Mouse (Mus musculus): ENCODE measurements around the gene Il27ra. TPM values are rescaled to one million over a fixed set of nuclear protein-coding genes. Genes with fewer than 3 reads are reported as not detected.
"Not testable (repeated sequence)": the region's sequence is repeated elsewhere in the genome, so short reads cannot be mapped to it uniquely, and the experiment has no call there.

Il27ra gene
- polyA plus RNA-seq, 1 experiment from 2014 or later: 0.76 TPM

- Histone ChIP-seq H3K4me2 (ENCODE audit: low read depth, low read length) (no peak overlapping the region), H3K9me3 (ENCODE audit: low read length) (no peaks in the 10 kb centered on the region), H3K9ac (replicated peaks) (no peak overlapping the region), H3K4me1 (ENCODE audit: insufficient read depth) (peaks cover 12% of the 10 kb centered on the region), H3K27ac (ENCODE audit: low read depth) (no peak overlapping the region), H3K27me3 (ENCODE audit: insufficient read depth, low read length) (no peaks in the 10 kb centered on the region), H3K36me3 (replicated peaks; ENCODE audit: insufficient read depth, low read length) (peaks cover 33% of the 10 kb centered on the region), H3K4me3 (ENCODE audit: low read depth, low read length) (no peak overlapping the region)
- no peak for DNase-seq
- ATAC-seq: no peak
- TF ChIP-seq EP300 (IDR thresholded peaks at IDR 0.05; ENCODE audit: low read depth): no peak
- TF ChIP-seq CTCF (IDR thresholded peaks at IDR 0.05; ENCODE audit: low read depth): no peak
- 43% methylated on average over 2 of the region's 2 CpGs for WGBS (ENCODE audit: insufficient replicate concordance)
Observed at GRCm38 (mm10) chr8:83992488-83992887, 49.9 kb downstream of the Il27ra start.

GRCm38 (mm10) chr8:83990170-83990569 is 52.2 kb downstream of the Il27ra start:
- no peak for DNase-seq
- no peak overlapping the region for H3K4me2 ChIP-seq (ENCODE audit: low read depth, low read length)
- H3K27ac ChIP-seq (ENCODE audit: low read depth): no peak overlapping the region
- peaks cover 45% of the 10 kb centered on the region for H3K36me3 ChIP-seq (replicated peaks; ENCODE audit: insufficient read depth, low read length)
- WGBS (ENCODE audit: insufficient replicate concordance): 86% methylated on average over 14 of the region's 14 CpGs
- H3K9ac ChIP-seq (replicated peaks): no peak overlapping the region
- peaks cover 3% of the 10 kb centered on the region; the same call in 1 of the 2 replicates for H3K4me1 ChIP-seq (ENCODE audit: insufficient read depth)
- TF ChIP-seq EP300 (IDR thresholded peaks at IDR 0.05; ENCODE audit: low read depth) (no peak), CTCF (IDR thresholded peaks at IDR 0.05; ENCODE audit: low read depth) (no peak)
- no peaks in the 10 kb centered on the region for H3K9me3 ChIP-seq (ENCODE audit: low read length)
- no peak for ATAC-seq
- no peak overlapping the region for H3K4me3 ChIP-seq (ENCODE audit: low read depth, low read length)
- no peaks in the 10 kb centered on the region for H3K27me3 ChIP-seq (ENCODE audit: insufficient read depth, low read length)

GRCm38 (mm10) chr8:83989243-83989642 is 53.1 kb downstream of the Il27ra start:
- Histone ChIP-seq H3K9ac (replicated peaks) (no peak overlapping the region), H3K4me3 (ENCODE audit: low read depth, low read length) (no peak overlapping the region), H3K4me1 (ENCODE audit: insufficient read depth) (peaks cover 3% of the 10 kb centered on the region; the same call in 1 of the 2 replicates), H3K27ac (ENCODE audit: low read depth) (no peak overlapping the region), H3K4me2 (ENCODE audit: low read depth, low read length) (no peak overlapping the region), H3K27me3 (ENCODE audit: insufficient read depth, low read length) (no peaks in the 10 kb centered on the region), H3K9me3 (ENCODE audit: low read length) (no peaks in the 10 kb centered on the region), H3K36me3 (replicated peaks; ENCODE audit: insufficient read depth, low read length) (peaks cover 50% of the 10 kb centered on the region)
- DNase-seq: no peak
- ATAC-seq: no peak
- WGBS (ENCODE audit: insufficient replicate concordance): 58% methylated on average over 7 of the region's 7 CpGs
- TF ChIP-seq CTCF (IDR thresholded peaks at IDR 0.05; ENCODE audit: low read depth) (no peak), EP300 (IDR thresholded peaks at IDR 0.05; ENCODE audit: low read depth) (no peak)

- H3K4me2 ChIP-seq (ENCODE audit: low read depth, low read length); H3K27me3 ChIP-seq (ENCODE audit: insufficient read depth, low read length); DNase-seq; H3K4me1 ChIP-seq (ENCODE audit: insufficient read depth); ATAC-seq; H3K9ac ChIP-seq (replicated peaks); H3K9me3 ChIP-seq (ENCODE audit: low read length); H3K4me3 ChIP-seq (ENCODE audit: low read depth, low read length); H3K27ac ChIP-seq (ENCODE audit: low read depth): not testable (repeated sequence)
- peak; percentile 28; the same call in 1 of the 2 replicates for TF ChIP-seq CTCF (IDR thresholded peaks at IDR 0.05; ENCODE audit: low read depth)
- WGBS (ENCODE audit: insufficient replicate concordance): 95% methylated on average over 2 of the region's 2 CpGs
- H3K36me3 ChIP-seq (replicated peaks; ENCODE audit: insufficient read depth, low read length): peaks cover 40% of the 10 kb centered on the region
Observed at GRCm38 (mm10) chr8:83983222-83983621, 59.2 kb downstream of the Il27ra start.

GRCm38 (mm10) chr8:83982449-83982848 is 59.9 kb downstream of the Il27ra start:
- no peak for DNase-seq
- peaks cover 34% of the 10 kb centered on the region for H3K36me3 ChIP-seq (replicated peaks; ENCODE audit: insufficient read depth, low read length)
- no peaks in the 10 kb centered on the region for H3K9me3 ChIP-seq (ENCODE audit: low read length)
- WGBS (ENCODE audit: insufficient replicate concordance): 60% methylated on average over 4 of the region's 4 CpGs
- H3K4me1 ChIP-seq (ENCODE audit: insufficient read depth): peaks cover 10% of the 10 kb centered on the region
- no peak overlapping the region for H3K4me2 ChIP-seq (ENCODE audit: low read depth, low read length)
- no peaks in the 10 kb centered on the region for H3K27me3 ChIP-seq (ENCODE audit: insufficient read depth, low read length)
- no peak overlapping the region for H3K9ac ChIP-seq (replicated peaks)
- no peak for TF ChIP-seq EP300 (IDR thresholded peaks at IDR 0.05; ENCODE audit: low read depth)
- TF ChIP-seq CTCF (IDR thresholded peaks at IDR 0.05; ENCODE audit: low read depth): no peak
- no peak overlapping the region for H3K4me3 ChIP-seq (ENCODE audit: low read depth, low read length)
- ATAC-seq: no peak
- no peak overlapping the region for H3K27ac ChIP-seq (ENCODE audit: low read depth)

- Histone ChIP-seq H3K4me1 (ENCODE audit: insufficient read depth) (peaks cover 18% of the 10 kb centered on the region), H3K27me3 (ENCODE audit: insufficient read depth, low read length) (no peaks in the 10 kb centered on the region), H3K27ac (ENCODE audit: low read depth) (no peak overlapping the region), H3K4me2 (ENCODE audit: low read depth, low read length) (no peak overlapping the region), H3K9me3 (ENCODE audit: low read length) (no peaks in the 10 kb centered on the region), H3K36me3 (replicated peaks; ENCODE audit: insufficient read depth, low read length) (peaks cover 27% of the 10 kb centered on the region), H3K9ac (replicated peaks) (no peak overlapping the region), H3K4me3 (ENCODE audit: low read depth, low read length) (no peak overlapping the region)
- TF ChIP-seq EP300 (IDR thresholded peaks at IDR 0.05; ENCODE audit: low read depth): no peak
- TF ChIP-seq CTCF (IDR thresholded peaks at IDR 0.05; ENCODE audit: low read depth): no peak
- DNase-seq (no peak), ATAC-seq (no peak)
- WGBS (ENCODE audit: insufficient replicate concordance): 88% methylated on average over 7 of the region's 7 CpGs
Observed at GRCm38 (mm10) chr8:83981533-83981932, 60.9 kb downstream of the Il27ra start.

- no peak overlapping the region for H3K4me2 ChIP-seq (ENCODE audit: low read depth, low read length)
- no peak for TF ChIP-seq EP300 (IDR thresholded peaks at IDR 0.05; ENCODE audit: low read depth)
- no peak for TF ChIP-seq CTCF (IDR thresholded peaks at IDR 0.05; ENCODE audit: low read depth)
- H3K27me3 ChIP-seq (ENCODE audit: insufficient read depth, low read length): no peaks in the 10 kb centered on the region
- ATAC-seq (no peak), DNase-seq (no peak)
- H3K9ac ChIP-seq (replicated peaks): no peak overlapping the region
- WGBS (ENCODE audit: insufficient replicate concordance): 74% methylated on average over 8 of the region's 8 CpGs
- no peak overlapping the region for H3K27ac ChIP-seq (ENCODE audit: low read depth)
- no peak overlapping the region for H3K4me3 ChIP-seq (ENCODE audit: low read depth, low read length)
- H3K36me3 ChIP-seq (replicated peaks; ENCODE audit: insufficient read depth, low read length): peaks cover 22% of the 10 kb centered on the region
- H3K4me1 ChIP-seq (ENCODE audit: insufficient read depth): peaks cover 18% of the 10 kb centered on the region
- no peaks in the 10 kb centered on the region for H3K9me3 ChIP-seq (ENCODE audit: low read length)
Observed at GRCm38 (mm10) chr8:83980845-83981244, 61.5 kb downstream of the Il27ra start.

MicroRNA genes within 50 kb of the gene (microRNA counts, 519-probe panel; counts per million panel counts)
- microRNA mmu-miR-1199: not detected
- 2,189 counts per million, percentile 18 among the panel's probes with 10 or more counts for microRNA mmu-miR-709

Small RNA genes lying within 50 kb of the gene (microRNA-seq; reads per million reads assigned to microRNA genes)
- gene Mir1199 (not detected), gene Mir709 (not detected), gene Mir8111 (2.4 reads per million)

Other genes with a start within 250 kb of the Il27ra start
- 0.96 and 1.5 TPM in 2 replicates for gene Adgrl1, start 142.5 kb downstream of the Il27ra start, polyA plus RNA-seq (2015; fragmentation: Nextera tagmentation; extraction: Ambion mirVana)
- gene Gm10644, start 87.4 kb downstream of the Il27ra start, polyA plus RNA-seq (2015; fragmentation: Nextera tagmentation; extraction: Ambion mirVana): 0.14 and 0.29 TPM in 2 replicates
- gene Asf1b, start 87.1 kb downstream of the Il27ra start, polyA plus RNA-seq (2015; fragmentation: Nextera tagmentation; extraction: Ambion mirVana): 50.6 and 55.4 TPM in 2 replicates
- gene Prkaca, start 69.6 kb downstream of the Il27ra start, polyA plus RNA-seq (2015; fragmentation: Nextera tagmentation; extraction: Ambion mirVana): 28.2 and 33.9 TPM in 2 replicates
- gene Samd1, start 44.9 kb downstream of the Il27ra start, polyA plus RNA-seq (2015; fragmentation: Nextera tagmentation; extraction: Ambion mirVana): 3.5 and 3.8 TPM in 2 replicates
- 0.87 and 0.99 TPM in 2 replicates for gene 1700067K01Rik, start 41.1 kb downstream of the Il27ra start, polyA plus RNA-seq (2015; fragmentation: Nextera tagmentation; extraction: Ambion mirVana)
- 0.40 TPM in 1 of 2 replicates, not detected in the other for gene 2210011C24Rik, start 30.4 kb downstream of the Il27ra start, polyA plus RNA-seq (2015; fragmentation: Nextera tagmentation; extraction: Ambion mirVana)
- gene Palm3, start 21.1 kb downstream of the Il27ra start, polyA plus RNA-seq (2015; fragmentation: Nextera tagmentation; extraction: Ambion mirVana): 0.04 TPM in 1 of 2 replicates, not detected in the other
- gene Rln3, start 2.4 kb upstream of the Il27ra start, polyA plus RNA-seq (2015; fragmentation: Nextera tagmentation; extraction: Ambion mirVana): 0.18 TPM in 1 of 2 replicates, not detected in the other
- 0.36 and 0.41 TPM in 2 replicates for gene Gm10643, start 22.5 kb upstream of the Il27ra start, polyA plus RNA-seq (2015; fragmentation: Nextera tagmentation; extraction: Ambion mirVana)
- gene Rfx1, start 24.2 kb upstream of the Il27ra start, polyA plus RNA-seq (2015; fragmentation: Nextera tagmentation; extraction: Ambion mirVana): 1.3 and 1.5 TPM in 2 replicates
- 2.3 and 2.8 TPM in 2 replicates for gene Dcaf15, start 62.2 kb upstream of the Il27ra start, polyA plus RNA-seq (2015; fragmentation: Nextera tagmentation; extraction: Ambion mirVana)
- not detected in 2 replicates for gene Podnl1, start 83.4 kb upstream of the Il27ra start, polyA plus RNA-seq (2015; fragmentation: Nextera tagmentation; extraction: Ambion mirVana)
- gene Cc2d1a, start 105.3 kb upstream of the Il27ra start, polyA plus RNA-seq (2015; fragmentation: Nextera tagmentation; extraction: Ambion mirVana): 4.4 and 4.5 TPM in 2 replicates
- 0.24 and 0.29 TPM in 2 replicates for gene 4930432K21Rik, start 105.4 kb upstream of the Il27ra start, polyA plus RNA-seq (2015; fragmentation: Nextera tagmentation; extraction: Ambion mirVana)
- gene Nanos3, start 142.6 kb upstream of the Il27ra start, polyA plus RNA-seq (2015; fragmentation: Nextera tagmentation; extraction: Ambion mirVana): 0.34 and 0.79 TPM in 2 replicates
- 1.4 and 1.6 TPM in 2 replicates for gene Zswim4, start 194.5 kb upstream of the Il27ra start, polyA plus RNA-seq (2015; fragmentation: Nextera tagmentation; extraction: Ambion mirVana)
- 189 and 201 TPM in 2 replicates for gene D8Ertd738e, start 207.1 kb upstream of the Il27ra start, polyA plus RNA-seq (2015; fragmentation: Nextera tagmentation; extraction: Ambion mirVana)
- 40.9 and 41.9 TPM in 2 replicates for gene Mri1, start 214.7 kb upstream of the Il27ra start, polyA plus RNA-seq (2015; fragmentation: Nextera tagmentation; extraction: Ambion mirVana)
- gene Ccdc130, start 227.8 kb upstream of the Il27ra start, polyA plus RNA-seq (2015; fragmentation: Nextera tagmentation; extraction: Ambion mirVana): 4.7 and 6.5 TPM in 2 replicates